Mouse (Mus musculus): ENCODE data around the gene Madd. TPM values are rescaled to one million over a fixed set of nuclear protein-coding genes. Genes with fewer than 3 reads are reported as not detected.

The Madd gene
- polyA plus RNA-seq, 1 experiment from 2014 or later = 5.3 TPM

GRCm38 (mm10) chr2:91125101-91125500 lies 58.5 kb downstream of the Madd start:
- Histone ChIP-seq H3K4me3 (ENCODE audit: low read depth, low read length) (no peak overlapping the region), H3K27me3 (ENCODE audit: control insufficient read depth, insufficient read depth, low read depth, low read length) (no peaks in the 10 kb centered on the region), H3K9me3 (replicated peaks; ENCODE audit: control insufficient read depth, low read length) (no peaks in the 10 kb centered on the region), H3K36me3 (ENCODE audit: control insufficient read depth, insufficient read depth) (no peaks in the 10 kb centered on the region), H3K9ac (ENCODE audit: low read depth, low read length) (no peak overlapping the region), H3K27ac (ENCODE audit: low read length) (no peak overlapping the region), H3K4me2 (ENCODE audit: low read depth, low read length) (no peak overlapping the region), H3K4me1 (ENCODE audit: control insufficient read depth, low read depth, low read length) (no peaks in the 10 kb centered on the region)
- WGBS (ENCODE audit: insufficient replicate concordance) = 71% methylated on average over 10 of the region's 10 CpGs
- no peak for ATAC-seq (ENCODE audit: low read depth)

GRCm38 (mm10) chr2:91123521-91123920 lies 60.1 kb downstream of the Madd start:
- Histone ChIP-seq H3K36me3 (ENCODE audit: control insufficient read depth, insufficient read depth) (no peaks in the 10 kb centered on the region), H3K9me3 (replicated peaks; ENCODE audit: control insufficient read depth, low read length) (no peaks in the 10 kb centered on the region), H3K4me2 (ENCODE audit: low read depth, low read length) (no peak overlapping the region), H3K4me1 (ENCODE audit: control insufficient read depth, low read depth, low read length) (no peaks in the 10 kb centered on the region), H3K9ac (ENCODE audit: low read depth, low read length) (no peak overlapping the region), H3K4me3 (ENCODE audit: low read depth, low read length) (no peak overlapping the region), H3K27me3 (ENCODE audit: control insufficient read depth, insufficient read depth, low read depth, low read length) (no peaks in the 10 kb centered on the region), H3K27ac (ENCODE audit: low read length) (no peak overlapping the region)
- WGBS (ENCODE audit: insufficient replicate concordance) = 82% methylated on average over 6 of the region's 6 CpGs
- ATAC-seq (ENCODE audit: low read depth) = no peak

GRCm38 (mm10) chr2:91121497-91121896 lies 62.1 kb downstream of the Madd start:
- Histone ChIP-seq H3K9me3 (replicated peaks; ENCODE audit: control insufficient read depth, low read length) (no peaks in the 10 kb centered on the region), H3K4me2 (ENCODE audit: low read depth, low read length) (no peak overlapping the region), H3K27me3 (ENCODE audit: control insufficient read depth, insufficient read depth, low read depth, low read length) (no peaks in the 10 kb centered on the region), H3K4me1 (ENCODE audit: control insufficient read depth, low read depth, low read length) (no peaks in the 10 kb centered on the region), H3K4me3 (ENCODE audit: low read depth, low read length) (no peak overlapping the region), H3K27ac (ENCODE audit: low read length) (no peak overlapping the region), H3K9ac (ENCODE audit: low read depth, low read length) (no peak overlapping the region), H3K36me3 (ENCODE audit: control insufficient read depth, insufficient read depth) (no peaks in the 10 kb centered on the region)
- ATAC-seq (ENCODE audit: low read depth) = no peak
- WGBS (ENCODE audit: insufficient replicate concordance) = 55% methylated on average over 8 of the region's 8 CpGs

DNA sequence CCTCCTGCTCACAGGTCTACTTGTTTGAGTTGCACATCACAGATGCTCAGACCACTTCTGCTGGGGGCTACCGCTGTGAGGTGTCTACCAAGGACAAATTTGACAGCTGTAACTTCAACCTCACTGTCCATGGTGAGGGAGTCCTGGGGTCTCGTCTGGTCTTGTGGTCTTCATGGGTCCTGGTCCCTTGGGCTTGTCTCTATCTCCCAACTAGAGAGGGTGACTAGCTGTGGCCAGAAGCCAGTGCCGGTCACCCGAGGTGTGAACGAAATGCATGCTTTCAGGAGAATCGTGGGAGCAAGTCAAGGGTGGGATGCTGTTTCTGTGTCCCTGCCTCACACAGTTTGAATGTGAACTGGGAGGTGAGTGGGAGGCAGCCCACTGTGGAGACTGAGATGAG lies 62.6 kb downstream of the Madd start:
- ATAC-seq (ENCODE audit: low read depth) = no peak
- 69% methylated on average over 6 of the region's 6 CpGs for WGBS (ENCODE audit: insufficient replicate concordance)
- H3K4me3 ChIP-seq (ENCODE audit: low read depth, low read length) = no peak overlapping the region
- no peaks in the 10 kb centered on the region for H3K36me3 ChIP-seq (ENCODE audit: control insufficient read depth, insufficient read depth)
- no peaks in the 10 kb centered on the region for H3K9me3 ChIP-seq (replicated peaks; ENCODE audit: control insufficient read depth, low read length)
- H3K27me3 ChIP-seq (ENCODE audit: control insufficient read depth, insufficient read depth, low read depth, low read length) = no peaks in the 10 kb centered on the region
- H3K4me2 ChIP-seq (ENCODE audit: low read depth, low read length) = no peak overlapping the region
- no peak overlapping the region for H3K27ac ChIP-seq (ENCODE audit: low read length)
- H3K4me1 ChIP-seq (ENCODE audit: control insufficient read depth, low read depth, low read length) = no peaks in the 10 kb centered on the region
- H3K9ac ChIP-seq (ENCODE audit: low read depth, low read length) = no peak overlapping the region

GRCm38 (mm10) chr2:91120261-91120671 lies 63.4 kb downstream of the Madd start:
- ATAC-seq (ENCODE audit: low read depth) = no peak
- H3K27ac ChIP-seq (ENCODE audit: low read length) = no peak overlapping the region
- WGBS (ENCODE audit: insufficient replicate concordance) = 51% methylated on average over 6 of the region's 6 CpGs
- H3K4me1 ChIP-seq (ENCODE audit: control insufficient read depth, low read depth, low read length) = no peaks in the 10 kb centered on the region
- no peak overlapping the region for H3K4me3 ChIP-seq (ENCODE audit: low read depth, low read length)
- no peaks in the 10 kb centered on the region for H3K27me3 ChIP-seq (ENCODE audit: control insufficient read depth, insufficient read depth, low read depth, low read length)
- no peaks in the 10 kb centered on the region for H3K9me3 ChIP-seq (replicated peaks; ENCODE audit: control insufficient read depth, low read length)
- no peak overlapping the region for H3K4me2 ChIP-seq (ENCODE audit: low read depth, low read length)
- H3K9ac ChIP-seq (ENCODE audit: low read depth, low read length) = no peak overlapping the region
- H3K36me3 ChIP-seq (ENCODE audit: control insufficient read depth, insufficient read depth) = no peaks in the 10 kb centered on the region

DNA sequence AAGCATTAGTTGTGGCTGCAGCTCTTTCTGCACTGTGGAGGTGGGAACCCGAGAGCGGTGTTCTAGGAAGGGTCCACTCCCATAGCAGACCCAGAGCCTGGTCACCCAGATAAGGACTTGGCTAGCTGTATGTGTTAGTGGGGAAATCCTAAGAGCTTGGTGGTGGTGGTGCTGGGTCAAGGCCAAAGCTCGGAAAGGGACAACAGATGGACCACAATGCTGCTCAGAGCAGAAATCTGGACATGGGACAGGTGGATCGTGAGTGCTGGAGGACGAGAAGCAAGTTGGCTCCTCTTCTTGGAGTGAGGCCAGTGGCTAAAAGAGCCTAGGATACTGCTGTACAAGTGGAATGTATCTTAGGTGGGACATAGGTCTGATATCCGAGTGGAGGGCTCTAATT lies 64.1 kb downstream of the Madd start:
- 59% methylated on average over 6 of the region's 6 CpGs for WGBS (ENCODE audit: insufficient replicate concordance)
- Histone ChIP-seq H3K27ac (ENCODE audit: low read length) (no peak overlapping the region), H3K9ac (ENCODE audit: low read depth, low read length) (no peak overlapping the region), H3K9me3 (replicated peaks; ENCODE audit: control insufficient read depth, low read length) (no peaks in the 10 kb centered on the region), H3K4me1 (ENCODE audit: control insufficient read depth, low read depth, low read length) (peaks cover 3% of the 10 kb centered on the region; the same call in 1 of the 2 replicates), H3K27me3 (ENCODE audit: control insufficient read depth, insufficient read depth, low read depth, low read length) (no peaks in the 10 kb centered on the region), H3K36me3 (ENCODE audit: control insufficient read depth, insufficient read depth) (no peaks in the 10 kb centered on the region), H3K4me3 (ENCODE audit: low read depth, low read length) (no peak overlapping the region), H3K4me2 (ENCODE audit: low read depth, low read length) (no peak overlapping the region)
- ATAC-seq (ENCODE audit: low read depth) = no peak

DNA sequence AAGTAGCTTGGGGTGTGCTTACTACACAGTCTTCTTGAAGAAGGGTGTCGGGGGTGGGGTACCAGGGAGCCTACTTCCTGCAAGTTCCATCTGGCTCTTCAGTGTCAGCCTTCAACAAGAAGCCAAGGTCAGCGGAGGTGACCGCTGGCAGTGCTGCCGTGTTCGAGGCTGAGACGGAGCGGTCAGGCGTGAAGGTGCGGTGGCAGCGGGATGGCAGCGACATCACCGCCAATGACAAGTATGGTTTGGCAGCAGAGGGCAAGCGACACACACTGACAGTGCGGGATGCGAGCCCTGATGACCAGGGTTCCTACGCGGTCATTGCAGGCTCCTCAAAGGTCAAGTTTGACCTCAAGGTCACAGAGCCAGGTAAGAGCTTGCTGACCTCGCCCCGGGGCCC lies 64.6 kb downstream of the Madd start:
- peaks cover 6% of the 10 kb centered on the region for H3K4me1 ChIP-seq (ENCODE audit: control insufficient read depth, low read depth, low read length)
- H3K27me3 ChIP-seq (ENCODE audit: control insufficient read depth, insufficient read depth, low read depth, low read length) = no peaks in the 10 kb centered on the region
- no peak overlapping the region for H3K9ac ChIP-seq (ENCODE audit: low read depth, low read length)
- no peak overlapping the region for H3K4me2 ChIP-seq (ENCODE audit: low read depth, low read length)
- H3K4me3 ChIP-seq (ENCODE audit: low read depth, low read length) = no peak overlapping the region
- WGBS (ENCODE audit: insufficient replicate concordance) = 80% methylated on average over 19 of the region's 19 CpGs
- no peak for ATAC-seq (ENCODE audit: low read depth)
- H3K9me3 ChIP-seq (replicated peaks; ENCODE audit: control insufficient read depth, low read length) = no peaks in the 10 kb centered on the region
- H3K36me3 ChIP-seq (ENCODE audit: control insufficient read depth, insufficient read depth) = no peaks in the 10 kb centered on the region
- H3K27ac ChIP-seq (ENCODE audit: low read length) = no peak overlapping the region

- ATAC-seq (ENCODE audit: low read depth) = no peak
- Histone ChIP-seq H3K4me2 (ENCODE audit: low read depth, low read length) (no peak overlapping the region), H3K4me1 (ENCODE audit: control insufficient read depth, low read depth, low read length) (peaks cover 9% of the 10 kb centered on the region), H3K36me3 (ENCODE audit: control insufficient read depth, insufficient read depth) (no peaks in the 10 kb centered on the region), H3K4me3 (ENCODE audit: low read depth, low read length) (no peak overlapping the region), H3K9me3 (replicated peaks; ENCODE audit: control insufficient read depth, low read length) (no peaks in the 10 kb centered on the region), H3K27ac (ENCODE audit: low read length) (no peak overlapping the region), H3K9ac (ENCODE audit: low read depth, low read length) (no peak overlapping the region), H3K27me3 (ENCODE audit: control insufficient read depth, insufficient read depth, low read depth, low read length) (no peaks in the 10 kb centered on the region)
- 40% methylated on average over 1 of the region's 1 CpGs for WGBS (ENCODE audit: insufficient replicate concordance)
Measured at GRCm38 (mm10) chr2:91118647-91119046, 65.0 kb downstream of the Madd start.

DNA sequence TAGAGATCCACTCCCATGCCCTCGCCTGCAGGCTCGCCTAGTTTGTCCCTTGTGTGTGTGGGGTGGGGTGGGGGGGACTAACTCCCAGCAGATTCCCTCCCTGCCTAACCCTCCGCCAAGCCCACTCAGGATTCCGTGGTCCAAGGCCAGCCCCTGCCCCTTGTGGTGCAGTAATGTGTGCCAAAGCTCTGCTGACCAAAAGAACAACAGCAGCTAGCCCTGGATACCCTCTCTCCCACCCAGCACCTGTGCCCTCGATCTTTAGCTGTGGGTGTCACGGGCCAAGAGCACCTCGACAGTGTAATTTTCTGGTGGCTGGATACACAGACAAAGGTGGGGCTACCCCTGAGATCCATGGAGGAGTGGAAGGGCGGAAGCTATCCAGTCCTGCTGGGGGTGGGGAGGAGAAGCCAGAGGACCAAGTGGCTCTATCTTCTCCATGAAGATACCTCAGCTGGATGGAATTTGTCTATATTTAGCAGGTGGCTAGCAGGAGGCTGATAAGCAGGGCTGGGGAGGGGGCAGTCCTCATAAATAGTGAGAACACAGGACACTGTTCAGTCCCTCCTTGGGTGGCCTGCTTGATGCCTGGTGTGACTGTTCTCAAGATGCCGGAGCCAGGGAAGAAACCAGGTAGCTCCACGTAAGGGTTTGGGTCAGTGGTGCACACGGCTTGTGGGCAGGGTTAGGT lies 65.9 kb downstream of the Madd start, which contains the start of gene Mybpc3:
TSS of gene Mybpc3 (plus strand) at position 560 of the 691 bp plus-strand sequence.
- Histone ChIP-seq H3K4me1 (ENCODE audit: control insufficient read depth, low read depth, low read length) (peaks cover 12% of the 10 kb centered on the region), H3K27me3 (ENCODE audit: control insufficient read depth, insufficient read depth, low read depth, low read length) (no peaks in the 10 kb centered on the region), H3K36me3 (ENCODE audit: control insufficient read depth, insufficient read depth) (no peaks in the 10 kb centered on the region), H3K4me3 (ENCODE audit: low read depth, low read length) (no peak within 1 kb of the TSS), H3K4me2 (ENCODE audit: low read depth, low read length) (no peak within 1 kb of the TSS), H3K9ac (ENCODE audit: low read depth, low read length) (no peak within 1 kb of the TSS), H3K9me3 (replicated peaks; ENCODE audit: control insufficient read depth, low read length) (no peaks in the 10 kb centered on the region), H3K27ac (ENCODE audit: low read length) (no peak within 1 kb of the TSS)
- WGBS (ENCODE audit: insufficient replicate concordance) = 61% methylated on average over 11 of the region's 11 CpGs
- ATAC-seq (ENCODE audit: low read depth) = no peak

All from liver, embryonic 16.5 days (tissue).